Mouse (Mus musculus) megakaryocyte, embryonic 14.5 days (primary cell): ENCODE data around the gene Ttc17.

Experiments used
- FLI1 ChIP-seq: IDR thresholded peaks from 2 replicates; pipeline ENCODE4 v1.6.1; 2012; ENCODE audit warnings: low read length, inconsistent platforms, mixed read lengths
- GATA1 ChIP-seq: IDR thresholded peaks from 3 replicates; pipeline ENCODE4 v1.6.1; 2012; ENCODE audit warnings: mixed read lengths, low read length, inconsistent platforms, borderline replicate concordance

GRCm38 (mm10) chr2:94346746-94347145 is 59.7 kb downstream of the Ttc17 start:
- no peak for TF ChIP-seq GATA1
- TF ChIP-seq FLI1 = no peak
